ENCODE assay signal across 12 mouse cellular contexts in genomic region chr13:49460692-49461414, GRCm38 (mm10). TPM values are rescaled to one million over a fixed set of nuclear protein-coding genes. Genes with fewer than 3 reads are reported as not detected.
DNase-seq lines count a peak whose midpoint lies in the region; ATAC-seq and TF ChIP-seq lines count a peak whose summit lies in the region.
"Had no signal": no experiment of that assay in that cellular context is flagged by ENCODE, and none has a peak within 500 bp of the region (broad histone marks: within the 10 kb centered on the region; RNA-seq: fewer than 3 reads in every experiment).

No protein-coding gene starts in this region.

- H3K4me2 ChIP-seq in heart, embryonic 16.5 days (ENCODE audit: low read depth, low read length) = no peak overlapping the region
- no peak overlapping the region for H3K4me2 ChIP-seq in lung, embryonic 15.5 days
- H3K4me2 ChIP-seq in kidney, embryonic 16.5 days (replicated peaks; ENCODE audit: low read depth, low read length) = no peak overlapping the region
- H3K4me2 ChIP-seq: forebrain, embryonic 12.5 days; liver, embryonic 15.5 days had no signal

- peak overlapping the region; percentile 54 for H3K27ac ChIP-seq in heart, embryonic 16.5 days (ENCODE audit: low read length)
- H3K27ac ChIP-seq in cortical plate, adult 2 months (ENCODE audit: insufficient read depth, low read length) = peak overlapping the region; percentile 71; the same call in 1 of the 2 replicates
- H3K27ac ChIP-seq in lung, embryonic 15.5 days = peak overlapping the region; percentile 72
- H3K27ac ChIP-seq in kidney, embryonic 16.5 days (ENCODE audit: low read length) = no peak overlapping the region
- H3K27ac ChIP-seq: forebrain, embryonic 12.5 days; liver, embryonic 15.5 days had no signal

- no peaks in the 10 kb centered on the region for H3K9me3 ChIP-seq in heart, embryonic 16.5 days (replicated peaks; ENCODE audit: control insufficient read depth, low read length)
- H3K9me3 ChIP-seq in lung, embryonic 15.5 days = no peaks in the 10 kb centered on the region
- no peaks in the 10 kb centered on the region for H3K9me3 ChIP-seq in kidney, embryonic 16.5 days (ENCODE audit: low read length)
- H3K9me3 ChIP-seq: forebrain, embryonic 12.5 days; G1E; liver, embryonic 15.5 days had no signal

- DNase-seq in heart, postnatal 25 days (ENCODE audit: low spot score) = no peak
- peak; percentile 19 for DNase-seq in Muller cell, postnatal 12 days (ENCODE audit: inconsistent ontology term)
- no peak for DNase-seq in ovary, postnatal 10 days (ENCODE audit: low spot score)
- no peak for DNase-seq in urinary bladder, postnatal 4 days (ENCODE audit: low spot score in 2 of 2)

- no peak overlapping the region for H3K9ac ChIP-seq in heart, embryonic 16.5 days (ENCODE audit: low read length)
- no peak overlapping the region for H3K9ac ChIP-seq in lung, embryonic 15.5 days
- H3K9ac ChIP-seq in kidney, embryonic 16.5 days (replicated peaks; ENCODE audit: low read length) = no peak overlapping the region
- H3K9ac ChIP-seq: forebrain, embryonic 12.5 days; liver, embryonic 15.5 days had no signal

- H3K4me3 ChIP-seq in heart, embryonic 16.5 days (ENCODE audit: low read length) = no peak overlapping the region
- H3K4me3 ChIP-seq in cortical plate, adult 2 months (ENCODE audit: insufficient read depth, low read length) = no peak overlapping the region
- H3K4me3 ChIP-seq in lung, embryonic 15.5 days = no peak overlapping the region
- H3K4me3 ChIP-seq in kidney, embryonic 16.5 days (ENCODE audit: low read length) = no peak overlapping the region
- H3K4me3 ChIP-seq: forebrain, embryonic 12.5 days; liver, embryonic 15.5 days; myocyte had no signal

- H3K27me3 ChIP-seq in heart, embryonic 16.5 days (ENCODE audit: control insufficient read depth, insufficient read depth, low read length) = no peaks in the 10 kb centered on the region
- no peaks in the 10 kb centered on the region for H3K27me3 ChIP-seq in lung, embryonic 15.5 days
- no peaks in the 10 kb centered on the region for H3K27me3 ChIP-seq in kidney, embryonic 16.5 days (ENCODE audit: insufficient read depth, low read length)
- H3K27me3 ChIP-seq: forebrain, embryonic 12.5 days; liver, embryonic 15.5 days had no signal

- TF ChIP-seq CTCF in cortical plate, adult 2 months (IDR thresholded peaks at IDR 0.05; ENCODE audit: extremely low read depth, insufficient read depth, low read length) = no peak

- no peak for TF ChIP-seq POLR2A in cortical plate, adult 2 months (IDR thresholded peaks at IDR 0.05; ENCODE audit: extremely low read depth, insufficient read depth, low read length)

- H3K4me1 ChIP-seq in heart, embryonic 16.5 days (ENCODE audit: control insufficient read depth, insufficient read depth, low read length) = no peaks in the 10 kb centered on the region
- H3K4me1 ChIP-seq in cortical plate, adult 2 months (ENCODE audit: control insufficient read depth, insufficient read depth, low read length) = peaks cover 7% of the 10 kb centered on the region; the same call in 1 of the 2 replicates
- no peaks in the 10 kb centered on the region for H3K4me1 ChIP-seq in lung, embryonic 15.5 days
- no peaks in the 10 kb centered on the region for H3K4me1 ChIP-seq in kidney, embryonic 16.5 days (ENCODE audit: insufficient read depth, low read length)
- H3K4me1 ChIP-seq: forebrain, embryonic 12.5 days had no signal

- ATAC-seq in heart, embryonic 16.5 days (replicated peaks; ENCODE audit: extremely low read depth, insufficient read depth, low FRiP score) = no peak
- ATAC-seq in lung, embryonic 15.5 days (ENCODE audit: borderline replicate concordance, extremely low read depth, low FRiP score, low TSS enrichment) = peak; percentile 35; the same call in 1 of the 2 replicates
- no peak for ATAC-seq in kidney, embryonic 16.5 days (ENCODE audit: low FRiP score, low TSS enrichment)

- intact Hi-C loops in heart, postnatal 25 days (cut with DNase I) = no loop called here

- 80% methylated on average over 5 of the region's 5 CpGs for WGBS in heart, embryonic 16.5 days
- 71% methylated on average over 5 of the region's 5 CpGs for WGBS in lung, embryonic 15.5 days
- WGBS in kidney, embryonic 16.5 days = 69% methylated on average over 5 of the region's 5 CpGs

- peaks cover 10% of the 10 kb centered on the region for H3K36me3 ChIP-seq in heart, embryonic 16.5 days (ENCODE audit: control insufficient read depth, insufficient read depth)
- peaks cover 36% of the 10 kb centered on the region; the same call in 1 of the 2 replicates for H3K36me3 ChIP-seq in lung, embryonic 15.5 days
- peaks cover 38% of the 10 kb centered on the region for H3K36me3 ChIP-seq in kidney, embryonic 16.5 days (ENCODE audit: insufficient read depth, low read length)

RNA-seq across cellular contexts. Expression of gene Tes3-ps, which starts 32.3 kb away (rescaled TPM):
- polyA plus RNA-seq in heart, embryonic 16.5 days (2015; fragmentation: Nextera tagmentation; extraction: Ambion mirVana) = 0.74 and 1.1 TPM in 2 replicates
- total RNA-seq in heart, postnatal 25 days (2021) = 1 to 10 TPM; 1.5 TPM
- 0.38 and 0.40 TPM in 2 replicates for polyA plus RNA-seq in cortical plate, adult 2 months (2012; rRNA removed)
- polyA plus RNA-seq in lung, embryonic 15.5 days (2015; fragmentation: Nextera tagmentation; extraction: Ambion mirVana) = 0.94 and 1.4 TPM in 2 replicates
- polyA plus RNA-seq in kidney, embryonic 16.5 days (2015; fragmentation: Nextera tagmentation; extraction: Ambion mirVana) = 0.76 and 1.9 TPM in 2 replicates

RNA-seq across cellular contexts. Expression of gene Ippk, which starts 39.8 kb away (rescaled TPM):
- polyA plus RNA-seq in heart, embryonic 16.5 days (2015; fragmentation: Nextera tagmentation; extraction: Ambion mirVana) = 11.1 and 11.8 TPM in 2 replicates
- 1 to 10 TPM; 5.6 to 6.4 TPM for total RNA-seq in heart, postnatal 25 days (2021)
- 11.2 and 12.3 TPM in 2 replicates for polyA plus RNA-seq in cortical plate, adult 2 months (2012; rRNA removed)
- polyA plus RNA-seq in lung, embryonic 15.5 days (2015; fragmentation: Nextera tagmentation; extraction: Ambion mirVana) = 15.1 and 15.2 TPM in 2 replicates
- polyA plus RNA-seq in kidney, embryonic 16.5 days (2015; fragmentation: Nextera tagmentation; extraction: Ambion mirVana) = 17.4 and 17.9 TPM in 2 replicates

RNA-seq across cellular contexts. Expression of gene Ecm2, which starts 43.8 kb away (rescaled TPM):
- polyA plus RNA-seq in heart, embryonic 16.5 days (2015; fragmentation: Nextera tagmentation; extraction: Ambion mirVana) = 5.0 and 5.8 TPM in 2 replicates
- total RNA-seq in heart, postnatal 25 days (2021) = 10 to 100 TPM; 15.1 to 16.1 TPM
- polyA plus RNA-seq in cortical plate, adult 2 months (2012; rRNA removed) = 3.5 and 3.8 TPM in 2 replicates
- 1.3 and 1.6 TPM in 2 replicates for polyA plus RNA-seq in lung, embryonic 15.5 days (2015; fragmentation: Nextera tagmentation; extraction: Ambion mirVana)
- 1.1 and 1.3 TPM in 2 replicates for polyA plus RNA-seq in kidney, embryonic 16.5 days (2015; fragmentation: Nextera tagmentation; extraction: Ambion mirVana)
